Mouse (Mus musculus) left cerebral cortex, adult 18-20 months (tissue): ENCODE measurements at regions not wholly inside any gene's neighbourhood (a gene's known extent, or its start where the extent isn't known, plus 50 kb on each side); places are given as distances from the start of the nearest gene placed in this dataset.

ENCODE experiments used
- DNase-seq, 2 experiments: peaks; one replicate each; pipeline ENCODE4 v3.0.0; 2021 to 2022; ENCODE audit warnings: low spot score in 2 of 2, mixed read lengths in 1 of 2

- no peak for DNase-seq
Measured at GRCm38 (mm10) chr16:21274012-21274528, 69.5 kb downstream of the Ephb3 start.

GRCm38 (mm10) chr16:21277789-21278342, 73.3 kb downstream of the Ephb3 start:
- no peak for DNase-seq

- no peak for DNase-seq
Measured at GRCm38 (mm10) chr16:21278387-21278786, 73.8 kb downstream of the Ephb3 start.

- no peak for DNase-seq
Measured at GRCm38 (mm10) chr16:21280200-21280627, 75.7 kb downstream of the Ephb3 start.

GRCm38 (mm10) chr16:21281958-21282730, 77.6 kb downstream of the Ephb3 start:
- DNase-seq: no peak

GRCm38 (mm10) chr16:21286099-21286498, 81.5 kb downstream of the Ephb3 start:
- DNase-seq: no peak

- DNase-seq: peak; percentile 49 to 58
Measured at GRCm38 (mm10) chr16:21289528-21289927, 85.0 kb downstream of the Ephb3 start.

- no peak for DNase-seq
Measured at GRCm38 (mm10) chr16:21293010-21293409, 88.5 kb downstream of the Ephb3 start.

- DNase-seq: no peak
Measured at GRCm38 (mm10) chr16:21293569-21293968, 89.0 kb downstream of the Ephb3 start.

- DNase-seq: no peak
Measured at GRCm38 (mm10) chr16:21294677-21295411, 90.3 kb downstream of the Ephb3 start.

GRCm38 (mm10) chr16:21295956-21296733, 91.6 kb downstream of the Ephb3 start:
- DNase-seq: peak; percentile 32 to 36

- no peak for DNase-seq
Measured at GRCm38 (mm10) chr16:21296786-21297185, 92.2 kb downstream of the Ephb3 start.

- DNase-seq: no peak
Measured at GRCm38 (mm10) chr16:21298866-21299265, 94.3 kb downstream of the Ephb3 start.

- no peak for DNase-seq
Measured at GRCm38 (mm10) chr16:21305859-21306258, 101.3 kb downstream of the Ephb3 start.

GRCm38 (mm10) chr16:21308513-21308912, 104.0 kb downstream of the Ephb3 start:
- no peak for DNase-seq

GRCm38 (mm10) chr16:21310636-21311615, 106.4 kb downstream of the Ephb3 start:
- peak; percentile 32 to 66 for DNase-seq

- no peak for DNase-seq
Measured at GRCm38 (mm10) chr16:21311781-21312180, 107.2 kb downstream of the Ephb3 start.

- no peak for DNase-seq
Measured at GRCm38 (mm10) chr16:21315751-21316151, 107.2 kb upstream of the Vps8 start.

GRCm38 (mm10) chr16:21318009-21318639, 104.8 kb upstream of the Vps8 start:
- DNase-seq: no peak
